Mouse (Mus musculus): Measurements from ENCODE around the gene Pogk. TPM values are rescaled to one million over a fixed set of nuclear protein-coding genes. Genes with fewer than 3 reads are reported as not detected.

Gene Pogk
- polyA plus RNA-seq (2015; fragmentation: Nextera tagmentation; extraction: Ambion mirVana) = 13.4 and 13.7 TPM in 2 replicates

- peak within 1 kb of the TSS; percentile 63 for H3K27ac ChIP-seq (ENCODE audit: low read length)
- H3K4me3 ChIP-seq (replicated peaks; ENCODE audit: low read length) = peak within 1 kb of the TSS; percentile 76
- peak; percentile 93 for ATAC-seq (ENCODE audit: insufficient read depth, low FRiP score)
- peak within 1 kb of the TSS; percentile 91 for H3K9ac ChIP-seq (ENCODE audit: low read length)
- no peaks in the 10 kb centered on the region for H3K27me3 ChIP-seq (ENCODE audit: control insufficient read depth, insufficient read depth, low read length)
- H3K4me2 ChIP-seq (ENCODE audit: low read depth, low read length) = peak within 1 kb of the TSS; percentile 87
- 3% methylated on average over 49 of the region's 49 CpGs for WGBS
- H3K36me3 ChIP-seq (ENCODE audit: control insufficient read depth, insufficient read depth, low read length) = no peaks in the 10 kb centered on the region
- peaks cover 6% of the 10 kb centered on the region for H3K4me1 ChIP-seq (ENCODE audit: control insufficient read depth, insufficient read depth, low read length)
- H3K9me3 ChIP-seq (replicated peaks; ENCODE audit: control insufficient read depth, low read length) = 0 out of 2 replicates have a peak, but pooled peaks cover 9% of the 10 kb centered on the region
These were observed at the start of gene Pogk for GRCm38 (mm10) chr1:166409701-166410220. Gene Pogk, minus strand, starts transcription at chr1:166409863.

- 91% methylated on average over 3 of the region's 3 CpGs for WGBS
- no peak overlapping the region for H3K27ac ChIP-seq (ENCODE audit: low read length)
- no peaks in the 10 kb centered on the region for H3K36me3 ChIP-seq (ENCODE audit: control insufficient read depth, insufficient read depth, low read length)
- no peak for ATAC-seq (ENCODE audit: insufficient read depth, low FRiP score)
- H3K4me2 ChIP-seq (ENCODE audit: low read depth, low read length) = no peak overlapping the region
- H3K4me1 ChIP-seq (ENCODE audit: control insufficient read depth, insufficient read depth, low read length) = no peaks in the 10 kb centered on the region
- H3K9me3 ChIP-seq (replicated peaks; ENCODE audit: control insufficient read depth, low read length) = no peaks in the 10 kb centered on the region
- no peaks in the 10 kb centered on the region for H3K27me3 ChIP-seq (ENCODE audit: control insufficient read depth, insufficient read depth, low read length)
- H3K9ac ChIP-seq (ENCODE audit: low read length) = no peak overlapping the region
- no peak overlapping the region for H3K4me3 ChIP-seq (replicated peaks; ENCODE audit: low read length)
These were observed 32.3 kb upstream of the Pogk start for GRCm38 (mm10) chr1:166441992-166442391.

- no peak overlapping the region for H3K4me3 ChIP-seq (replicated peaks; ENCODE audit: low read length)
- H3K4me1 ChIP-seq (ENCODE audit: control insufficient read depth, insufficient read depth, low read length) = no peaks in the 10 kb centered on the region
- no peak overlapping the region for H3K27ac ChIP-seq (ENCODE audit: low read length)
- H3K9ac ChIP-seq (ENCODE audit: low read length) = no peak overlapping the region
- WGBS = 64% methylated on average over 6 of the region's 6 CpGs
- no peak overlapping the region for H3K4me2 ChIP-seq (ENCODE audit: low read depth, low read length)
- H3K27me3 ChIP-seq (ENCODE audit: control insufficient read depth, insufficient read depth, low read length) = no peaks in the 10 kb centered on the region
- no peak for ATAC-seq (ENCODE audit: insufficient read depth, low FRiP score)
- no peaks in the 10 kb centered on the region for H3K36me3 ChIP-seq (ENCODE audit: control insufficient read depth, insufficient read depth, low read length)
- no peaks in the 10 kb centered on the region for H3K9me3 ChIP-seq (replicated peaks; ENCODE audit: control insufficient read depth, low read length)
These were observed 29.8 kb upstream of the Pogk start for GRCm38 (mm10) chr1:166439426-166439825.

GRCm38 (mm10) chr1:166429809-166430431 lies 20.3 kb upstream of the Pogk start:
- Histone ChIP-seq H3K36me3 (ENCODE audit: control insufficient read depth, insufficient read depth, low read length) (no peaks in the 10 kb centered on the region), H3K4me2 (ENCODE audit: low read depth, low read length) (peak overlapping the region; percentile 27; the same call in 1 of the 2 replicates), H3K27me3 (ENCODE audit: control insufficient read depth, insufficient read depth, low read length) (no peaks in the 10 kb centered on the region), H3K4me3 (replicated peaks; ENCODE audit: low read length) (no peak overlapping the region), H3K4me1 (ENCODE audit: control insufficient read depth, insufficient read depth, low read length) (no peaks in the 10 kb centered on the region), H3K27ac (ENCODE audit: low read length) (no peak overlapping the region), H3K9me3 (replicated peaks; ENCODE audit: control insufficient read depth, low read length) (no peaks in the 10 kb centered on the region), H3K9ac (ENCODE audit: low read length) (no peak overlapping the region)
- ATAC-seq (ENCODE audit: insufficient read depth, low FRiP score) = no peak
- 39% methylated on average over 10 of the region's 10 CpGs for WGBS

GRCm38 (mm10) chr1:166429053-166429452 lies 19.4 kb upstream of the Pogk start:
- 59% methylated on average over 3 of the region's 3 CpGs for WGBS
- Histone ChIP-seq H3K36me3 (ENCODE audit: control insufficient read depth, insufficient read depth, low read length) (no peaks in the 10 kb centered on the region), H3K4me3 (replicated peaks; ENCODE audit: low read length) (no peak overlapping the region), H3K4me1 (ENCODE audit: control insufficient read depth, insufficient read depth, low read length) (no peaks in the 10 kb centered on the region), H3K27me3 (ENCODE audit: control insufficient read depth, insufficient read depth, low read length) (no peaks in the 10 kb centered on the region), H3K4me2 (ENCODE audit: low read depth, low read length) (no peak overlapping the region), H3K9ac (ENCODE audit: low read length) (no peak overlapping the region), H3K9me3 (replicated peaks; ENCODE audit: control insufficient read depth, low read length) (no peaks in the 10 kb centered on the region), H3K27ac (ENCODE audit: low read length) (no peak overlapping the region)
- ATAC-seq (ENCODE audit: insufficient read depth, low FRiP score) = no peak

- Histone ChIP-seq H3K4me2 (ENCODE audit: low read depth, low read length) (no peak overlapping the region), H3K27ac (ENCODE audit: low read length) (no peak overlapping the region), H3K9me3 (replicated peaks; ENCODE audit: control insufficient read depth, low read length) (0 out of 2 replicates have a peak, but pooled peaks cover 9% of the 10 kb centered on the region), H3K27me3 (ENCODE audit: control insufficient read depth, insufficient read depth, low read length) (no peaks in the 10 kb centered on the region), H3K9ac (ENCODE audit: low read length) (no peak overlapping the region), H3K4me3 (replicated peaks; ENCODE audit: low read length) (no peak overlapping the region), H3K36me3 (ENCODE audit: control insufficient read depth, insufficient read depth, low read length) (no peaks in the 10 kb centered on the region), H3K4me1 (ENCODE audit: control insufficient read depth, insufficient read depth, low read length) (peaks cover 6% of the 10 kb centered on the region)
- ATAC-seq (ENCODE audit: insufficient read depth, low FRiP score) = no peak
- WGBS = 94% methylated on average over 3 of the region's 3 CpGs
These were observed 2.6 kb upstream of the Pogk start for GRCm38 (mm10) chr1:166412266-166412665.

- H3K36me3 ChIP-seq (ENCODE audit: control insufficient read depth, insufficient read depth, low read length) = no peaks in the 10 kb centered on the region
- peaks cover 6% of the 10 kb centered on the region for H3K4me1 ChIP-seq (ENCODE audit: control insufficient read depth, insufficient read depth, low read length)
- ATAC-seq (ENCODE audit: insufficient read depth, low FRiP score) = no peak
- no peak overlapping the region for H3K27ac ChIP-seq (ENCODE audit: low read length)
- H3K27me3 ChIP-seq (ENCODE audit: control insufficient read depth, insufficient read depth, low read length) = no peaks in the 10 kb centered on the region
- no peak overlapping the region for H3K9ac ChIP-seq (ENCODE audit: low read length)
- H3K4me2 ChIP-seq (ENCODE audit: low read depth, low read length) = no peak overlapping the region
- H3K4me3 ChIP-seq (replicated peaks; ENCODE audit: low read length) = no peak overlapping the region
- 0 out of 2 replicates have a peak, but pooled peaks cover 9% of the 10 kb centered on the region for H3K9me3 ChIP-seq (replicated peaks; ENCODE audit: control insufficient read depth, low read length)
- WGBS = 85% methylated on average over 1 of the region's 1 CpGs
These were observed 1.9 kb upstream of the Pogk start for GRCm38 (mm10) chr1:166411541-166411940.

GRCm38 (mm10) chr1:166409177-166409700 lies 424 bp downstream of the Pogk start:
- Histone ChIP-seq H3K27ac (ENCODE audit: low read length) (peak overlapping the region; percentile 63), H3K27me3 (ENCODE audit: control insufficient read depth, insufficient read depth, low read length) (no peaks in the 10 kb centered on the region), H3K36me3 (ENCODE audit: control insufficient read depth, insufficient read depth, low read length) (no peaks in the 10 kb centered on the region), H3K4me3 (replicated peaks; ENCODE audit: low read length) (peak overlapping the region; percentile 76), H3K9me3 (replicated peaks; ENCODE audit: control insufficient read depth, low read length) (0 out of 2 replicates have a peak, but pooled peaks cover 9% of the 10 kb centered on the region), H3K4me1 (ENCODE audit: control insufficient read depth, insufficient read depth, low read length) (peaks cover 6% of the 10 kb centered on the region), H3K9ac (ENCODE audit: low read length) (peak overlapping the region; percentile 91), H3K4me2 (ENCODE audit: low read depth, low read length) (peak overlapping the region; percentile 87)
- peak; percentile 68 for ATAC-seq (ENCODE audit: insufficient read depth, low FRiP score)
- under 1% methylated on average over 41 of the region's 45 CpGs for WGBS

GRCm38 (mm10) chr1:166403846-166404245 lies 5.8 kb downstream of the Pogk start:
- H3K27ac ChIP-seq (ENCODE audit: low read length) = no peak overlapping the region
- H3K9me3 ChIP-seq (replicated peaks; ENCODE audit: control insufficient read depth, low read length) = no peaks in the 10 kb centered on the region
- no peak overlapping the region for H3K9ac ChIP-seq (ENCODE audit: low read length)
- no peaks in the 10 kb centered on the region for H3K27me3 ChIP-seq (ENCODE audit: control insufficient read depth, insufficient read depth, low read length)
- no peak overlapping the region for H3K4me3 ChIP-seq (replicated peaks; ENCODE audit: low read length)
- WGBS = 92% methylated on average over 3 of the region's 3 CpGs
- H3K36me3 ChIP-seq (ENCODE audit: control insufficient read depth, insufficient read depth, low read length) = no peaks in the 10 kb centered on the region; the same call in 1 of the 2 replicates
- no peak for ATAC-seq (ENCODE audit: insufficient read depth, low FRiP score)
- peaks cover 6% of the 10 kb centered on the region for H3K4me1 ChIP-seq (ENCODE audit: control insufficient read depth, insufficient read depth, low read length)
- H3K4me2 ChIP-seq (ENCODE audit: low read depth, low read length) = no peak overlapping the region

Data from stomach, embryonic 16.5 days (tissue).